Mouse (Mus musculus) megakaryocyte, embryonic 14.5 days (primary cell): ENCODE data around the gene Smarcb1. TPM values are rescaled to one million over a fixed set of nuclear protein-coding genes. Genes with fewer than 3 reads are reported as not detected.
A peak's percentile ranks its signal among the peaks of the same experiment; 100 is the strongest.

Experiments
- H3K27me3 ChIP-seq: replicated peaks from 2 replicates; pipeline ENCODE3; 2012; ENCODE audit warnings: inconsistent platforms
- H3K36me3 ChIP-seq: replicated peaks from 2 replicates; pipeline ENCODE3; 2012; ENCODE audit warnings: low read length, inconsistent platforms, mixed read lengths
- H3K4me1 ChIP-seq: 2 replicates; pipeline ENCODE4 v1.6.1; 2012; ENCODE audit warnings: inconsistent platforms
- H3K4me3 ChIP-seq: replicated peaks from 2 replicates; pipeline ENCODE3; 2012; ENCODE audit warnings: moderate library complexity, mild to moderate bottlenecking, inconsistent platforms
- H3K9me3 ChIP-seq: 2 replicates; pipeline ENCODE4 v1.6.1; 2012; ENCODE audit warnings: inconsistent platforms
- FLI1 ChIP-seq: IDR thresholded peaks from 2 replicates; pipeline ENCODE4 v1.6.1; 2012; ENCODE audit warnings: low read length, inconsistent platforms, mixed read lengths
- GATA1 ChIP-seq: IDR thresholded peaks from 3 replicates; pipeline ENCODE4 v1.6.1; 2012; ENCODE audit warnings: mixed read lengths, low read length, inconsistent platforms, borderline replicate concordance
- polyA plus RNA-seq: library from polyadenylated mRNA; stranded (reverse); fragments of >175 nt; gene quantifications from 2 replicates; pipeline ENCODE4 v1.2.3, GENCODE M21; 2012; ENCODE audit warnings: low replicate concordance; ENCODE audit not compliant: insufficient read depth

The Smarcb1 gene
- polyA plus RNA-seq, 1 experiment = 241 TPM

GRCm38 (mm10) chr10:75942736-75943477 lies 21.5 kb upstream of the Smarcb1 start, which contains the start of gene Vpreb3:
Gene Vpreb3 (plus strand): TSS chr10:75943057.
- Histone ChIP-seq H3K9me3 (no peaks in the 10 kb centered on the region), H3K36me3 (no peaks in the 10 kb centered on the region), H3K27me3 (peaks cover 39% of the 10 kb centered on the region), H3K4me1 (peaks cover 22% of the 10 kb centered on the region), H3K4me3 (no peak within 1 kb of the TSS)
- TF ChIP-seq FLI1 = no peak
- no peak for TF ChIP-seq GATA1

- TF ChIP-seq GATA1 (no peak), FLI1 (no peak)
- H3K9me3 ChIP-seq = no peaks in the 10 kb centered on the region
- peaks cover 30% of the 10 kb centered on the region for H3K4me1 ChIP-seq
- no peaks in the 10 kb centered on the region for H3K36me3 ChIP-seq
- no peak overlapping the region for H3K4me3 ChIP-seq
- H3K27me3 ChIP-seq = peaks cover 33% of the 10 kb centered on the region
Measured at GRCm38 (mm10) chr10:75941042-75941824, 19.8 kb upstream of the Smarcb1 start.

GRCm38 (mm10) chr10:75940520-75940919 lies 19.1 kb upstream of the Smarcb1 start, which contains the start of gene Gm867:
Gene Gm867 (minus strand): TSS chr10:75940672.
- Histone ChIP-seq H3K36me3 (no peaks in the 10 kb centered on the region), H3K4me3 (no peak within 1 kb of the TSS), H3K27me3 (peaks cover 34% of the 10 kb centered on the region), H3K9me3 (no peaks in the 10 kb centered on the region), H3K4me1 (peaks cover 37% of the 10 kb centered on the region)
- TF ChIP-seq GATA1 = no peak
- TF ChIP-seq FLI1 = no peak

- peaks cover 44% of the 10 kb centered on the region for H3K4me1 ChIP-seq
Measured at GRCm38 (mm10) chr10:75939481-75940234, 18.2 kb upstream of the Smarcb1 start.

GRCm38 (mm10) chr10:75937851-75938643 lies 16.6 kb upstream of the Smarcb1 start:
- Histone ChIP-seq H3K36me3 (no peaks in the 10 kb centered on the region), H3K9me3 (no peaks in the 10 kb centered on the region), H3K4me3 (no peak overlapping the region), H3K4me1 (peaks cover 44% of the 10 kb centered on the region), H3K27me3 (peaks cover 41% of the 10 kb centered on the region)
- TF ChIP-seq FLI1 (no peak), GATA1 (no peak)

More at GRCm38 (mm10) chr10:75939481-75940234, 18.2 kb upstream of the Smarcb1 start:
- Histone ChIP-seq H3K27me3 (peaks cover 36% of the 10 kb centered on the region), H3K4me3 (no peak overlapping the region), H3K9me3 (no peaks in the 10 kb centered on the region), H3K36me3 (no peaks in the 10 kb centered on the region)
- TF ChIP-seq GATA1 = no peak

GRCm38 (mm10) chr10:75936909-75937667 lies 15.7 kb upstream of the Smarcb1 start:
- H3K4me1 ChIP-seq = peaks cover 52% of the 10 kb centered on the region
- H3K36me3 ChIP-seq = no peaks in the 10 kb centered on the region
- no peak for TF ChIP-seq FLI1
- no peak for TF ChIP-seq GATA1
- H3K4me3 ChIP-seq = no peak overlapping the region
- no peaks in the 10 kb centered on the region for H3K9me3 ChIP-seq
- peaks cover 44% of the 10 kb centered on the region for H3K27me3 ChIP-seq

- no peaks in the 10 kb centered on the region for H3K9me3 ChIP-seq
- peaks cover 63% of the 10 kb centered on the region for H3K4me1 ChIP-seq
- TF ChIP-seq FLI1 (no peak), GATA1 (no peak)
- H3K27me3 ChIP-seq = peaks cover 55% of the 10 kb centered on the region
- peak within 1 kb of the TSS; percentile 90 for H3K4me3 ChIP-seq
- no peaks in the 10 kb centered on the region for H3K36me3 ChIP-seq
Measured at GRCm38 (mm10) chr10:75935680-75936541, 14.5 kb upstream of the Smarcb1 start, which contains the start of gene Mmp11. Gene Mmp11 (minus strand): TSS chr10:75936496.

GRCm38 (mm10) chr10:75934991-75935390 lies 13.6 kb upstream of the Smarcb1 start:
- Histone ChIP-seq H3K27me3 (peaks cover 59% of the 10 kb centered on the region), H3K9me3 (no peaks in the 10 kb centered on the region), H3K36me3 (no peaks in the 10 kb centered on the region), H3K4me1 (peaks cover 62% of the 10 kb centered on the region), H3K4me3 (peak overlapping the region; percentile 90)
- TF ChIP-seq FLI1 (no peak), GATA1 (no peak)
